Comparison of ENCODE assay signal across 8 mouse cellular contexts in the genomic region with DNA sequence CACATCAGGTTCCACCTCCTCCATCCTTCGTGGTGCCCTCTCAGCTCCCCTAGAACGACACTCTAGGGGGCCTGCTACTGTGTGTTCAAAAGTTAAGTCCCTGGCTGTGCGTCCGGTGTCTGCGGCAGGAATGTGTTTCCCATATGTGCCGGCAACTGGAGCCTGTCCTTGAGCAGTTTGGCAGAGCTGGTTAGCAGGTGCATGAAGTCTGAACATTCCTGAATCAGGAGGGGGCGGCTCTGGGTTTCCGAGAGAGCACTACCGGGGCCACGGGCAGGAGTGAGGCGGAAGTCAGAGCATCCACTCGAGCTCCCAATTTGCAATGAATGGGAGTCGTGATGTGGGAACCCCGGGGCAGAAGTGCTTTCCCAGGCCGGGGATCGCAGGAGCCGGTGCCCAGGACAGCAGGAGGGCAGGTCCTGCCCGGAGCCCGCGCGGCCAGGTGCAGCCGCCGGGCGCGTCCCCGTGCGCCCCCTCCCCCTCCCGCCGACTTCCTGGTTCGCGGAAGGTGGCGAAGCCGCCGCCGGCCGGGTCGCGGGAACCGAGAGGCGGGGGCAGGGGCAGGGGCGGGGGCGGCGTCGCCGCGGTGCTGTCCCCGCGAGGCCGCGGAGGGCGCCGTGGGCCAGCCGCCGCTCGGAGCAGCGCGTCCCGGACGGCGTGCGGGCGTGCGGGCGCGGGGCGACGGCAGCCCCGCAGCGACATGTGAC. TPM values are rescaled to one million over a fixed set of nuclear protein-coding genes. Genes with fewer than 3 reads are reported as not detected.
DNase-seq lines count a peak whose midpoint lies in the region; ATAC-seq and TF ChIP-seq lines count a peak whose summit lies in the region.

A gene (plus strand): TSS at position 275 of the 707 bp plus-strand sequence.

- peak within 1 kb of the TSS; percentile 87 for H3K4me3 ChIP-seq in hindbrain, embryonic 14.5 days (replicated peaks; ENCODE audit: low read length)

- CTCF ChIA-PET in Patski (lab: Charles Lee), result interaction anchor here (1.1 to 1.6 kb wide), 4 partner anchors 18 to 52 kb away, joined by 3 to 5 read pairs (median 4); no protein-coding TSS in a partner anchor

- peaks cover 13% of the 10 kb centered on the region for H3K4me1 ChIP-seq in hindbrain, embryonic 14.5 days (replicated peaks; ENCODE audit: control insufficient read depth, insufficient read depth, low read length)

- WGBS in hindbrain, embryonic 14.5 days, result under 1% methylated on average over 37 of the region's 69 CpGs

- 0 out of 2 replicates have a peak, but pooled peaks cover 5% of the 10 kb centered on the region for H3K36me3 ChIP-seq in hindbrain, embryonic 14.5 days (replicated peaks; ENCODE audit: control insufficient read depth, insufficient read depth)

- H3K4me2 ChIP-seq in hindbrain, embryonic 14.5 days (replicated peaks), result peak within 1 kb of the TSS; percentile 72

- H3K9ac ChIP-seq in hindbrain, embryonic 14.5 days, result peak within 1 kb of the TSS; percentile 89

- H3K27ac ChIP-seq in hindbrain, embryonic 14.5 days, result peak within 1 kb of the TSS; percentile 93

- H3K9me3 ChIP-seq in hindbrain, embryonic 14.5 days (ENCODE audit: control insufficient read depth, low read length), result no peaks in the 10 kb centered on the region

- no peak for DNase-seq in Patski (ENCODE audit: low read depth, low spot score)
- DNase-seq in cerebellum, postnatal 14 days, result peak; percentile 71 to 77
- peak; percentile 53 for DNase-seq in gastrocnemius, adult 18-20 months (ENCODE audit: low spot score)
- DNase-seq in hindbrain, embryonic 14.5 days (ENCODE audit: low spot score), result peak; percentile 62
- DNase-seq in layer of hippocampus, postnatal 36 days, result peak; percentile 67 to 69
- peak; percentile 54 for DNase-seq in lung, postnatal 25 days (ENCODE audit: low spot score)
- peak; percentile 64 for DNase-seq in retina, embryonic 14.5 days (ENCODE audit: low spot score)
- peak; percentile 86 for DNase-seq in thymus, postnatal 25 days

- no peaks in the 10 kb centered on the region for H3K27me3 ChIP-seq in Patski
- no peaks in the 10 kb centered on the region for H3K27me3 ChIP-seq in hindbrain, embryonic 14.5 days (ENCODE audit: control insufficient read depth, insufficient read depth, low read length)

- POLR2A ChIA-PET in Patski (lab: Charles Lee), result interaction anchor here (1.0 to 1.3 kb wide), 3 partner anchors 107 to 125 kb away, joined by 3 to 4 read pairs (median 3); a partner anchor contains a TSS

- peak; percentile 78 for ATAC-seq in Patski
- ATAC-seq in hindbrain, embryonic 14.5 days (ENCODE audit: low FRiP score), result peak; percentile 81

- in situ Hi-C loops in Patski (cut with MboI; ENCODE audit: low pct_unique_long_range_greater_than_20kb), result loop anchor here (5.0 to 25.0 kb wide), 2 partner anchors 121 to 626 kb away; no protein-coding TSS in a partner anchor

- TF ChIP-seq CTCF in Patski (IDR thresholded peaks at IDR 0.05), result no peak

RNA-seq across cellular contexts. Expression of the gene that starts here (rescaled TPM):
- polyA plus RNA-seq in Patski (2021), result 12.3 TPM
- total RNA-seq in gastrocnemius, adult 18-20 months (2021), result 10 to 100 TPM; 18.7 to 21.5 TPM
- 8.5 and 11.2 TPM in 2 replicates for polyA plus RNA-seq in hindbrain, embryonic 14.5 days (2014; fragmentation: Nextera tagmentation; extraction: Ambion mirVana)
- 10 to 100 TPM; 50.2 to 51.4 TPM for total RNA-seq in layer of hippocampus, postnatal 36 days (2021)
